Mouse (Mus musculus): Measurements from ENCODE around the gene Lrrn4.

Gene Lrrn4

DNA sequence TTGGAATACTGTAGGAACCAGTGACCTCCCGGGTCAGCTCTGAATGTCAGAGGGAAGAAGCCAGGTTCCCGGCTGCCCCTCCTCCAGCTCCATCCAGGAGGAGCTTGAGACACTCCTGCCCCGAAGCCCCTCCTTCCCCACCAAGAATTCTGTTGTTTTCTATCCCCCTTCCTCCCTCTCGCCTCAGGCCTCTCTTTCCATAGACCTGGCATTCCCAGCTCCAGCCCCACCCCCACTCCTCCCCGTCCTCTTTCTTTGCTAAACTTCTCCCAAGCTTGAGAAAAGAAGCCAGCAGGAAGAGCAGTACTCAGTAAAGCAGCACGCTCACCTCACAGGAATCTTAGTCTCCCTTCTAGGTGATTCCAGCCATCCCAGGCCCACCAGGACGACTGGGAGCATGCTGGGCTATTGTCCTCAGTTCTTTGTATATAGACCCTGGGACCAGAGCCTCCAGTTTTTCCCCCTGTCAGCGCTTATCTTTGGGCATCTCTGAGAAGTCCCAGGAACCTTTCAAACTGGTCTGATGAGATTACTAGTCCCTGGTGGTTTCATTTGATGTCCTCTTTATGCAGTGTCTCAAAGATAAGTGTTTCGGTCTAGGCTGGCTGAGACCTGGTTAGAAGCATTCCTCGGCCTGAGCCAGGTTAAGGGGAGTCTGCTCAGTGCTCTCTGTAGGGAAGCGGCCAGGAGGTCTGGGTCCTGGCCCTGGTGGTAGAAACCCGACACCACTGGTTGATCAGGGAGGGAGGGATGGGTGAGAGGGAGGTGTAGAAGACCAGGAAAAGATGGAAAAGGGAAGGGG, at the start of gene Lrrn4:
Gene Lrrn4, minus strand, starts transcription at position 48 of the 802 bp plus-strand sequence.
- no peak for DNase-seq

DNA sequence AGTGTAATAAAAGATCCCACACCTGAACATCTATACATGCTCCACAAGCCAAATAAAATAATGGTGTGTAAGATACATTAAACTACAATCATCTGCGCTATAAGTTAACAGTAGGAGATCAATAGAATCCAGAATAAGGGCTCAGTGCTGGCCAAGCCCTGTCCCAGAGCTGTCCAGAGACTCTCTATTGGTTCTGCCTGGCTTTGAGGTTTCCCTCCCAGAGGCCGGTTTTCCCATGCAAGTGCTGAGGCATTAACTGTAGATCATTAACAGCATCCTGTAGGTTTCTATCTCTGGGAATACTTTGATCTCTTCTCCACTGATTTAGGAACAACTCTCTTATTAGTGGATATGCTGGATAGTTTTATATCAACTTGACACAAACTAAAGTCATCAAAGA, 48.3 kb upstream of the Lrrn4 start:
- no peak for DNase-seq

DNA sequence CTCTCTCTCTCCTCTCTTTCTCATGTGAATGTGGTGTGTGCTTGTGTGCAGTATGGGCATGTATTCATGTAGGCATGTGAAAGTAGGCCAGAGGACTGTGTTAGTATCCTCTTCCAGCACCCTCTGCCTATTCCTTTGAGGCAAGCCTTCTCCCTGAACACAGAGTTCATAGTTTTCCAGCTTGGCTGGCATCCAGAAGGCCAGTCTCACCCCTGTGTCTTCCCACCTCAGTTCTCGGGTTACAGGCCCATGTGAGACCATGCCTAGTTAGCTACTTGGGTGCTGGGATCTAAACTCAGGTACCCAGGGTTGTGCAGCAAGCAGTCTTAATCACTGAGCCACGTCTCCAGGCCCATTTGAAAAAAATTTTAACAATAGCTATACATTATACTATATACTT, 47.2 kb upstream of the Lrrn4 start:
- DNase-seq, result peak in 1 of 2 experiments; percentile 28

DNA sequence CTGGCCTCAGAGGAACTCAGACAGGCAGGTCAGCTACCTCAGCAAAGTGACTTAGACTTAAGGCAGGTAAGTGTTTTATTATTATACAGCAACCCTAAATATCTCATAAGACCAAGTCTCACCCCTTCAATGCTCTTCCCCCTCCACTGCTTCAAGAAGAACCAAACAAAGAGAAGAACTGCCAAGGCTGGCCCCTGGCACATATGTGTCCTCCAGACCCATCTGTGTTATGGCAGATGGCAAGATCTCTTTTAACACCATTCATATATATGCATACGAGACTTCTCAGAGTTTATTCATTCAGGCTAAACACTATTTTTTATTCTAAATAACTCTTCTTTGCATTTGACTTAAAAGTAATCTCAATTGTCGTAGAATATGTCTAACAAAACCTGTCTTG, 46.6 kb upstream of the Lrrn4 start:
- DNase-seq, result peak; percentile 51 to 54

DNA sequence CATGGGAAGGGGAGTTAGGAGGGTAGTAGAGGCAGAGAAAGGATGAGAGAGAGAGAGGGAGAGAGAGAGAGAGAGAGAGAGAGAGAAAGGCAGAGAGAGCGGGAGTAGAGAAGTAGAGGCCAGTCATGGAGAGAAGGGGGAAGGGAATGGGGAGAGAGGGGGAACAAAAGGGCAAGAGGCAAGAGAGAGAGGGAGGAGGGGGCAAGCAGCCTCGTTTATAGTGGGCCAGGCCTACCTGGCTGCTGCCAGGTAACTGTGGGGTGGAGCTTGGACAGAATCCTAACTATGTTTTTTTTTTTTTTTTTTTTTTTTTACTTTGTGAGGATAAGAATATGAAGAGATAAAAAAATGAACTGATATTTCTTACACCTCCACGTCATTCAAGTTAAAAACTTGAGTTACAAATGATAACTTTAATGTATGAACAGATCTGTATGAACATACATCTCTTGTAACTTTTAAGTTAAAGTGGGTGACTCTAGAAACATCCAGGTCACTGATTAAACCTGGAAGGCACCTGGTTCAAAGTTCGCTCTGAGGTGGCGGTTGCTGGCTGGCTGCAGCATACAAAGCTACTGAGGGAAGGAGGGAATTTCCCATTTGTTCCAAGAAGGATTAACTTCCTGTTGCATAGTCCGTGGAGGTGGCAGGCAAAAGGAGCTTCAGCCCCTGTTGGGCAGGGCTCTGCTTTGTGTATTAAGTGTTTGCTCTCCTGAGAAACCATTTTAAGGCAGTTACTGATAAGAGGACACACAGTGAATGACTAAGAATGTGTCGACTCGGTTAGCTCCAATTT, 42.8 kb upstream of the Lrrn4 start:
- DNase-seq, result no peak

DNA sequence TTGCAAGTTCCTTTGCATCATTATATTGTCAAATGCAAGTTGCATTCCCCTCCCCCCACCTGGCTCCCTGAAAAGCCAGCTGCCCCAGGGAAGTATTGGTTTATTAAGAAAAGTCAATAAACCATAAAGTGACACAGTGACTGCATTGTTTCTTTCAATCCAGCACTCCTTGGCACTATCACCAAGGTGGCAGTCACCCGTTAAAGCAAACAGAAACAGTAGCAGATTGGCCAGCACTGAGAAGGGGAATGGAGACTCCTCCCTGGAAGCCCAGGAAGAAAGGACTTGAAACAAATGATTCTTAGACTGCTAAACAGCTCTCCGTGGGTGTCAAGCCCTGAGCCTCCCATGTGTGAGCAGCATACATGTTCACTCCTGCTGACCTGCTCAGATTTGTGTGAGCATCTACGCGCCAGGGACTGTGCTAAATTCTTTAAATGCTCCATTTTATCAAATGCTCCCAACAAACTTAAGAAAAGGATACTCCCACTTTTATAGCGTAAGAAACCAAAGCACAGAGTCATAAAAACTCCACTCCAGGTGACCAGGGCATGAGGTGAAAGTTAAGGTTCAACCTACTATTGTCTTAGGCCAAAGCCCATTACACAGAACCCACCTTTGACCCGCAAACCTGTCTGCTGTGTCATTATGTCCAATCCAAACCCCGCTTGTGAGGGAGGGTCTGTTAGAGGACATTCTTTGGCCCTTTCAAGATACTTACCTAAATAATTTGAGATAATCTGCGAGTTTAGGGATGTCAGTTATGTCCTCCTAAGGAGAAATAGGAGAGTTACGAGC, 41.6 kb upstream of the Lrrn4 start:
- peak in 1 of 2 experiments; percentile 18 for DNase-seq

DNA sequence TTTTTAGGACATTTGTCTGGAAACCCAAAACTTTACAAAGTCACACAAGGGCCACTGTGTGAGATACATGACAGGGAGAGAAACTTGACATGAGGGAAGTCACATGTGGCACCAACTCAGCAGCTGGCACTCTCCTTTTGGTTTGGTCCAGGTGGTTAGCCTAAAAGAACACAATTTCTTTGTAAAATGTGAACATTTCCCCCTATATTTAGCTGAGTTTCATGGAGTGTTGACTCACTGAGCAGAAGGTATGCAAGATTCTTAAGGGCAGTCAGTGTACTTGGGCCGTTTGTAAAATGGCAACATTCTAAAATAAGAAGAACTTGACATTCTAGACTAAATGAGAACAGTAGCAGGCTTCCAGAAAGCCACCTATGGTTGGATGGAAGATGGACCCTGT, 34.1 kb upstream of the Lrrn4 start:
- no peak for DNase-seq

DNA sequence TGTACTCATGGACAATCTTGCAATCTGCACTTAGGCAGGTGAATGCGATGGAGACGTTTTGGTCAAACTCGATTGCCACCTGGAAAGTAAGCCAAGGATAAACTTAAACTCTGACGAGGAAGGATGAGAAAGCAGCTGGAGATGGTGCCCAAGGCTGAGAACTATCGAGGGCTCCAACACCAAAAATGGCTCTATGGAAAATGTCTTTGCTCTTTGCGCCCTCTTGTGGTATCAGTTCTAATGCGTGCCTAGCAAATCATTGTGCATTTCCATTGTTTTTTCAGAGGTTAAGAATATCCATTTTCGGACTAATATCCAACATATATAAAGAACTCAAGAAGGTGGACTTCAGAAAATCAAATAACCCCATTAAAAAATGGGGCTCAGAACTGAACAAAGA, 26.1 kb upstream of the Lrrn4 start:
- DNase-seq, result peak; percentile 72 to 85

DNA sequence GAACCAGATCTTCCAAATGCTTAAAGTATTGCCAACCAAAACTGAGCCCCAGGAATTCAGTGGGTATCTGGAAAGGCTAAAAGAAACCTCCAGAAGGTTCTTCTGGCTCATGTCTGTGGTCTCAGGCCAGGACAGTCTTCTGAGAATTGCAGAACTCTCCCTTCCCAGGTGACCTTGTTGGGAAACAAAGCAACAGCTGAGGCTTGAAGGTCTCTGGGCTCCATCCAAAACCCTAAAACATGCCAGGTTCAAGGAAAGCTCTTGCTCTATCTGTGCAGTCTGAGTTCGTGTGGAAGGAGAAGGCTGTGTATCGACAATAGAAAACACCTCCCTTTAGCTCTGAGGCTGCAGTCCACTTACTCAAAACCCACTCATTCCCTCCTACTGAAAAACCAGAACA, 24.3 kb upstream of the Lrrn4 start:
- DNase-seq, result no peak

DNA sequence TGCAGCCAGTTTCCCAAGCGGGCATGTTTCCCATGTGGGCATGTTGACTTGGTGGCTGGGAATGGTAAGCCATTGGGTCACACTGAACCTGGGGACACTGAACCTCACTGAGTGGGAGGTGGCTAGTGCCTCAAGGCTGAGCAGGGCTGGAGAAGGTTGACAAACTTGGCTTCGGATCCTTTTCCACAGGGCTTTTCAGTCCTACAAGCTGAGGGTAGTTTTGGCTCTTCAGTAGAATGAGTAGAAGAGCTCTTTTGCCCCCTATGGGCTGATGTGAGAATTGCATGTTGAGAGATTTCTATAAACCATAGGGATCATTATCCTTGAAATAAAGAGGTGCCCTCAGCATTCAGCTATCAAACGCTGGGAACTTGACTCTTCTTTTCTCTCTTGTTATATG, 22.8 kb upstream of the Lrrn4 start:
- peak; percentile 81 to 91 for DNase-seq

DNA sequence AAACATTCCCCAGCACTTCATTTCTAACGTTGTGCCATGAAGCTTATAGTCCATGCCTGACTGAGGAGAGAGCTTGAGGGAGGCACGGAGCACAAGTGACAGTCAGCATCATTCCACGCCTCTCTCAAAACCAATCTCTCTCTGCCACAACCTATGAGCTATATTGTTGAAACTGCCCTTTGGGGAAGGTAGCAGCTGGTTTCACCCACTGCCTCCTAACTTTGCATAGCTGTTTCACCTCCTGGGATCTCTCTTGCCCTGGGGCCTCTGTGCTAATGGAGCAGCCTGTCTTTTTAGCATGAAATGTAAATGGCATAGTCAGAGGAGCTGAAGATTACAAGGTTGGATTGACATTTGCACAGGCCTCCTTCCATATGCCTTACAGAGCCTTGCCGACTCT, 21.4 kb upstream of the Lrrn4 start:
- no peak for DNase-seq

DNA sequence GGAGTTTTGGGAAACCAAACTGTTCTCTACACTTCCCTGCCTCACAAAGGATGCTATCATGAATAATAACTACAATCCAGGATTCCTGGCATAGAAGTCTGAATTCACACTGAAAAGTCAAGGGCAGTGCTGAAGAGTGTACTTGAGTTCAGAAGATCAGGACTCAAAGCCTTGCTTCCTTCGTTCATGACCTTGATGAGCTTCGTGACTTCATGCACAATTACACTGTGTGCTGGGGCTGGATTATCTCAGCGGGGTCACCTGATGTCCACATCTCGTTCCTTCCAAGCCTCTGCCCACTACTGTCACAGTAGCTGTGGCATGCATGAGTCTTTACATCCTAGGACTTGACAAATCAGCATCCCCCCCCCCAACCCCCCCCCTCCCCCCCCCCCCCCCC, 20.9 kb upstream of the Lrrn4 start:
- DNase-seq, result no peak

DNA sequence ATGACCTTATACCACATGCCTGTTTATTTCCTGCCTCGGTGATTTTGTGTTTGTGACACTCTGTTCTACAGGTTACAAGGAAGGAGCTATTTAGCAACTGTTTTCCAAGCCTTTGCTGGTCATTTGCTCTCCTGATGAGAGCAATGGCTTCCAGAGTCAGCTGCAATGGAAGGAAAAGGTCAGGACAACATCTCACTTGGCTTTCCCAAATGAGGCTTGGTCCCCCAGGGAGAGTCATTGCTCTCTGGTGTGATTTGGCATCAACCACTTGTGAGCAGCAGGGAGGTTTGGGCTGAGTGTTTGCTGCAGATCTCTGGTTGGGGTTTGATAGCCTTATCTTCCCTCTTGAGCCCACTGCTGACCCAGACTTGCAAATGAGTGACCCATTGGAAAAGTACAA, 19.9 kb upstream of the Lrrn4 start:
- no peak for DNase-seq

DNA sequence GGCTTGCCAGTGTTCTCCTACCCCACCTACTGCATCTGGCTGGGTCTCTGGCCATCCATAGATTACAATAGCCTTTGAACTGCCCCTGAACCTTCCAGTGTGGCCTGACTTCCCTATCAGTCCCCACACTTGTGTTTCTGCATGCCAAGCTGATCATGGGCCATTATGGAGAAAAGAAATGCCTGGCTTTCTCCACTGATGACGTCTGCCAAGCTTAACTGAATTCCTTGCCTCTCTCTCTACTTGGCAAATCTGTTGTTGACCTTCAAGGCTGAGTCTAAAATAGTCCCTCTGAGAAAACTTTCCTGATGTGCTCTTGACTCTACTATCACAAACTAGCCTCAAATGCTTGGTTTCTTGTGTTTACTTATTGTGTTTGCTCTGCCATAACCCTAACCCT, 17.5 kb upstream of the Lrrn4 start:
- DNase-seq, result no peak

DNA sequence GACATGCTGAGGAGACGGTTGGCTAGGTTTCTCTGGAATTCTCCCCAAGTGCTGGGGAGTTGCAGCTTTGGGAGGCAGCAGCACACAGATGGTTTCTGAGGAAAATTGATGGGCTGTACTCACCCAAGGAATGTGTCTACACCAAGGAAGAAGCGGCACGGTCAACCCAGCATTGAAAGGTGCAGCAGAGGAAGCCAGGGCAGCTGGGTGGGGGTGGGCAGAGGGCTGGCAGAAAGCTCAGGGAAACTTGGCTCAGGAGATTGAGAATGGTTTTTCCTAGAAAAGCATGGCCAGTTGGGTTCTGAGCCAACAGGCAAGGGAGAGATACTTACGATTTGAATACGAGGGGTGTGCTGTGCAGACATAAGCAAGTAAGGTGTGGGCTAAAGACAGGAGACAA, 13.1 kb upstream of the Lrrn4 start:
- DNase-seq, result peak; percentile 73 to 74

DNA sequence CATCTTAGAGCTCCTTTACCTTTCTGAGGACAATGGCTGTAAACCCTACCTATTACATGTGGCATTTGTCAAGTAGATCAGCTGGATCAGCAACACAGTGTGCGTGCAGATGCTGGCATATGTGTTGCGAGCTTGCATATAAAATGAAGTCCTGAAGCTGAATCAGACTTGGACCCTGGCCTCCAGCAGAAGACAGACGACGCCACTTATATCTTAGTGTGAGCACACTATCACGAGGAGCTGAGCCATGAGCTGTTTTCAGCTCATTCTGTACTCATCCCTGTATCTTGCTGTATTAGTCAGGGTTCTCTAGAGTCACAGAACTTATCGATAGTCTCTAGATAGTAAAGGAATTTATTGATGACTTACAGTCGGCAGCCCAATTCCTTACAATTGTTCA, 4.6 kb upstream of the Lrrn4 start:
- no peak for DNase-seq

DNA sequence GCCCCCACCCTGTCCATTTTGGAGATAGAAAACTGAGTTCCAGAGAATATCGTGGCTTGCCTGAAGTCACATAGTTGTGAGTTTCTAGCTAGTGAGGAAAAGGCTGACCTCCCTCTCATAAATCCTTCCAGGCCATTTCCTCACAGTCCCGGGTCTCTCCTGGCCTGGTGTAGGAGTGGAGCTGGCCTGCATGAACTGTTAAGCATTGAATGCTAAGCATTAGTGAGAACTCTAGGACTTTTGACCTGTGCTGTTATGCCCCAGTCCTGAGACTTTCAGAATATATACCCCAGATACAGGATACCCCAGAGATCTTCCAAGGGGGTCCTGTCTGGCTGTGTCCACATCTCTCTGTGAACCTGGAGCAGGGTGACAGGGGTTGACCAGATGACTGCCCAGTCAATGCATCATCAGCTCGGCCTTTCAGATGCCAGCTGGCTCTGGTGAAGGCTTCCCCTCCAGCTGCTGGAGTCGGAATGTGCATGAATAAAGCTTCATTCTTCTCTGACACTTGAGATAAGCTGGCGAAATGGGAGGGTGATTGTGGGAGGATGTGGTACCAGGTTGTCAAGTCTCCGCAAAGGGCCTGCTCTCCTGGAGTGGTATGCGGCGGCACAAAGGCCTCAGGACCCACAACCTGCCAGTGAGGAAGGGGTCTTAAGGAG, 3.7 kb upstream of the Lrrn4 start:
- no peak for DNase-seq

DNA sequence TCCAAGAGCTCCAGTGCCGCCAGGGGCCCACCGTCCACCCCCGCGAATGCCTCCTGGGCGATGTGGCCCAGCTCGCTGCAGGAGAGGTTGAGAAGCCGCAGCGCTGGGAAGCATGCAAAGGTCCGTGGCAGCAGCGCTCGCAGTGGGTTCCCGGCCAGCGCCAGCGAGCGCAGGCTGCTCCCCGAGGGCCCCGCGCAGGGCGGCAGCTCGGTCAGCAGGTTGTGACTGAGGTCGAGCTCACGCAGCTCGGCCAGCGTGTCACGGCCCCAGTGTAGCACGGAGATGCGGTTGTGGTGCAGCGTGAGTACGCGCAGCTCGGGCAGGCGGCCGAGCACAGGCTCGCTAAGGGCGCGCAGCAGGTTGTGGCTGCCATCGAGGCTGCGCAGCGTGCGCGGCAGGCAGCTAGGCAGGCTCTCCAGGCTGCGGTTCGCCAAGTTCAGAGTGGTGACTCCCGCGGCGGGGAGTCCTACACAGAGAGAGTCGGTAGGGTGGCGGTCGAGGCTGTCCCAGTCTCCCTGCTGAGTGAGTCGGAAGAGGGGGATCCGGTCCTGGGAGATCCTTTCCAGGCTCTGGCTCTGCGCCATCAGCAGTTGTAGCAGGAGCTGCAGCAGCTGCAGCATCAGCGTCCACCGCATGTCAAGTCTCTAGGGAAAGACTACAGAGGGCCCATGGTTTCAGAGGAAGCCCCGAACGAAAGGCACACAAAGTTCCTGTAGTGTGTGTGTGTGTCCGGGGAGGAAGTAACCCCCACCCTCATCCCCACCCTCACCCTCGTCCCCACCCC, 1.2 kb downstream of the Lrrn4 start:
- peak; percentile 62 to 69 for DNase-seq

DNA sequence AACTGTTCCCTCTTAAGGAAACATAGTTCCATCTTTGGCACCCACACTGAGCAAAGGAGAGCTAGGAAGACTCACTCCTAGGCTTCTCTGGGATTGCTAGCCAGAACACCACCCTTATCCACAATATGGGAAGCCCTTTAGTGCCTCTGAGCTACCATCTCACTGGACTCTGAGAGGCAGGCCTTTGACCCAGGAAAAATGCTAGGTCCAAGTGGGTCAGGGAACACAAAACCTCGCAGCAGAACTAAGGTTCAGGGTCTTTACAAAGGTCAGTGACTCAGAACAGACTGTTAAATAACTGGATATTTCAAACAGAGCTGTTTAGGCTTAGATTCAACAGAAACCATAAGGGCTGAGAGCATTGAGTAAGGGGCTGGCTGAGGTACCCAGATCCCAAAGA, 3.7 kb downstream of the Lrrn4 start:
- no peak for DNase-seq

DNA sequence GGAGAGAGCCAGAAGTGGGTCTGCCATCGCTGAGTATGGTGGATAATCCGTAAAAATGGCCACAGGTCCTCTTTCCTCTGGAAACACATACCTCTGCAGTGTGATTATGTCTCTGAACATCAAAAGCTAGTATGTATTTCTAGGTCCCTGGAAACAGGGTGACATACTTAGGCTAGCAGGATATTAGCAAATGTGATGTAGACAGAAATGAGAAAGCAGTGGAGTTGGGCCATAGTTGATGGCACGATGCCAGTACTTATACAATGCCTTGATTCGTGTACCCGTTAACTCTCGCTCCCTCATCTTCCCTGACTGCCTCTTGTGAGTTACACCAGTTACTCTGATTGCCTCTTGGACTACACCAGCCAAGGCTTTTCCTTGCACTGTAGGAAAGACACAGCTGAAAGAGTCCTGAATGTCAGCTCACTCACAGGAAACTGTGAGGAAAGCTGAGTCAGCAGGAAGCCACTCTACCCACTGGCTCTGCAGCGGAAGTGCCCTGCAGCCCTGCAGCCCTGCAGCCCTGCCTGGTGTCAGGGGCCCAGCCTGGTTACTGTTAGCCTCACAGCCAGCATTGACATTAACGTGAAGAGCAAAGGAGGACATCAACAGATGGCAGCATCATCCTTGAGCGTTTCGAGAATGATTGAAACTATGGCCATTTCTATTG, 6.9 kb downstream of the Lrrn4 start:
- no peak for DNase-seq

DNA sequence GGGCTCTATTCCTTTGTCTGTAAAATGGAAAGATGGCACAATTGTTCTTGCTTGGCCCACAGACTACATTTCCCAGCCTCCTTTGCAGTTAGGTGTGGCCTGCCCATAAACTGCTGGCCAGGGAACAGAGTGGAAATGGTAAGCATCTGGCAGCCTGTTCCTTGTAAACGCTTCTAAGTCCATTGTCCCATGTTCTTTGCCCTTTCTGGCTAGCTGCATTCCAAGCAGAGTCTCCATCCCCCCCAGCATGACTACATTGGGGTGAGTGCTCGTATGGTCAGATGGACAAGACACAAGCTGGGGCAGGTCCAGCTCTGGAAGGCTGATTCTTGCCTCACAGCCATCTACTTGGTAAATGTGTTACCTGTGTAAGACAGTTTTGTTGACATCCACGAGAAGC, 9.0 kb downstream of the Lrrn4 start:
- no peak for DNase-seq

DNA sequence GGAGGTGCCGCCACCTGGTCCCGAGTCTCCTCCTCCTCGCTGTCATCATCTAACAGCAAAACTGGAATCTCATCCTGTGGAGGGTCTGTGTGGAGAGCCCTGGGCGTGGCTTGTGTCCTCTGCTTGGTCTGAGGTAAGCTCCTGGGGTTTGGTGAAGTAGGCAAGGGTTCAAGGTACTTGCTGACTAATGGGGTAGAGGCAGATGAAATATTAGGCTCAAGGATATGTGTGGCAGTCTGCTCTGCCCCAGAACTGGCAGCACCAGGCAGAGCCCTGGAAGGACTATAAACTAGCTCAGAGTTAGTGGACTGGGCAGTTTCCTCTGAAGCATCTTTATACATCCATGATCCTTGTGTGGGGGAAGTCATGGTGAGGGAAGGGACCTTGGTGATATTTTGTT, 10.4 kb downstream of the Lrrn4 start:
- no peak for DNase-seq
